Mouse (Mus musculus) thymus, adult 2 months (tissue): ENCODE measurements around the gene 2310033P09Rik.

ENCODE experiments used
- CTCF ChIP-seq: fragments of 200-500 bp; IDR thresholded peaks from 2 replicates; pipeline ENCODE4 v1.5.1; 2012; ENCODE audit warnings: mild to moderate bottlenecking, control low read depth, low read length, moderate library complexity, borderline replicate concordance; ENCODE audit not compliant: control insufficient read depth, poor library complexity, insufficient read depth; ENCODE audit errors: extremely low read depth
- POLR2A ChIP-seq: fragments of 200-500 bp; IDR thresholded peaks from 2 replicates; pipeline ENCODE4 v1.6.1; 2012; ENCODE audit warnings: mild to moderate bottlenecking, low read length, control low read depth, moderate library complexity; ENCODE audit not compliant: control insufficient read depth, poor library complexity, insufficient read depth; ENCODE audit errors: extremely low read depth

DNA sequence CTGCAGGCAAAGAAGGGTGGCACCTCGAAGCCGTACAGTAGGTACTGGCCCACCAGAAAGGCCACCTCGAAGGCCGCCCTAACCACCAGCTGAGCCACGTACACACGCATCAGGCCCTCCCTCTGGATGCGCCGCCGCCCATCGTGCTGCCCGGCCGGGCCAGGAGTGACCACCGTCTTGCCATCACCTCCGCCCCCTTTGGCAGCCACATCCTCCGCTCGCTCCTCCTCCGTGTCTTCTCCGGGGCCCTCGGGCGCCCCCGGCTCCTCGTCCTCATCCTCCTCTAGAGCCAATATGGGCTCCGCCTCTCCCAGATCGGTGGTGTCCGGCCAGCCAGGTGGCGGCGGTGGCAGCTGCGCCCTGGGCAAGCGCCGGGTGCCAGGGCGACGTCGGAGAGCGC is 31.2 kb upstream of the 2310033P09Rik start:
- no peak for TF ChIP-seq CTCF
- no peak for TF ChIP-seq POLR2A
